Mouse (Mus musculus): ENCODE results near the gene Fgl2. TPM values are rescaled to one million over a fixed set of nuclear protein-coding genes. Genes with fewer than 3 reads are reported as not detected.

Gene Fgl2
- total RNA-seq, 2 experiments from 2014 or later: 1.6 to 1.7 TPM

DNA sequence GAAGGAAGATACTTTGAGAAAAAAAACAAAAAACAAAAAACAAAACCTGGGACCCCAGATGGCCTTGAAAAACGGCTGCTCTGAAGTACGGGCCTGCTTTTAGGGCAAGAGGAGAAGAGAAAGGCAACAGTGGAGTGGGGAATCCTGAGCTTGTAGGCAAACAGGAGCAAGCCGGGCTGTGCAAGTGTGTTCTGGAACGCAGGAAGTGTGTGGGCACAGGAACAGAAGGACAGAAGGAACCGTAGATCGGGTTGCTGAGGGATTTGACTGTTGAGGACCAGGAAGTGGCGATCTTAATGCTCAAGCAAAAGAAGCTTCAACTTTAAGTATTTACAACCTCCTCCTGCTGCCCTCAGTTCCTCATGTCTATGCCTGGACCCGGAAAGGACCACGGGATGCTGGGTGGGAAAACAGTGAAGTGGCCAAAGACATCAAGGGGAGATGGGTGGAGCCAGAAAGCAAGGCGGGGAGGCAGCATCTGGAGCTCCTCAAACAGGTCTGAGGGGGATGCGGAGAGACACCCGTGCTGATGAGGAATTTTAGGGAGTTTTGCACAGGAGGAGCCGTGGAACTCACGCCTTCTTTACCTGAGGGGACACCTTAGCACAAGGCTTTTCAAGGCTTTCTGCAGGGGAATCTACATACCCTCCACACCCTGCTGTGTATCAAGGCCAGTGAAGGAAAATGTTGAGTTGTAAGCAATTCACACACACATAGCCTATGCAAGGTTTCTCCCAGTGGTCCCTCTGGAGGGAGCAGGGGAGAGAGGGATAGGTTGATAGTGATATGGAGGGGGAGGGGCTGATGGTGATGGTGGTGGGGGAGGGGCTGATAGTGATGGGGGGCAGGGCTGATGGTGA, 11.2 kb downstream of the Fgl2 start:
- peak in 1 of 2 experiments; percentile 8 for DNase-seq (ENCODE audit: low spot score in 2 of 2)

DNA sequence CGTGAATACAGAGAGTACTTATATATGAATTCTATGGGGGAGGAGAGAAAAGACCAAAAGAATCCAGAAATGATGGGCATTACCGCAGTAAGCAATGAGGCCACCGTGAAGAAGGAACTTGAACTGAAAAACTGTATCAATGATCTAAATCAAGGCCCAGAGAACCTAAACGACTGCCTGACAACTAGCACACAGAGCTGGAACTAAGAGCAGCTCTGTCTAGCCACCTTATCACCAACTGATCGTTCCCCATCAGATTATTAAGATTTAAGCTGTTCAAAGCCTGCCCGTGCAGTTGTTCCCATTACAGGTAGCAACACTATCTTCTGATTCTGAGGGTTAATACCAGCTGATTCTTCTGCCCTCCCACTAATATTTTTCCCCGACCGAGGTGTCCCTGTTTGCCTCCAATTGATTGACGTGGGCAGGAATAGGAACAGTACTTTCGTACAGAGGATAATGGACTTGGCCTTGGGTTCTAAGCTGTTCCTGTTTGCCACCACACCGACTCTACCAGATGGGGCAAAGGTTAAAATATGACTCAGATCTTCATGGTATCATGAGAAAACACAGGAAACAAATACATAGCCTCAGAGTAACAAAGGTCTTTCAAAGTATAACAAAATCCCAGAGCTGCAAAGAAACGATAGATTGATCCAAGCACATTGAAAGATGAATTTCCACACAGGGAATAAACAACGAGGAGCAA, 12.0 kb downstream of the Fgl2 start:
- no peak for DNase-seq (ENCODE audit: low spot score in 2 of 2)
- intact Hi-C loops (cut with DNase I): no loop called here

More for the DNA sequence above, 11.2 kb downstream of the Fgl2 start:
- intact Hi-C loops (cut with DNase I): no loop called here

DNA sequence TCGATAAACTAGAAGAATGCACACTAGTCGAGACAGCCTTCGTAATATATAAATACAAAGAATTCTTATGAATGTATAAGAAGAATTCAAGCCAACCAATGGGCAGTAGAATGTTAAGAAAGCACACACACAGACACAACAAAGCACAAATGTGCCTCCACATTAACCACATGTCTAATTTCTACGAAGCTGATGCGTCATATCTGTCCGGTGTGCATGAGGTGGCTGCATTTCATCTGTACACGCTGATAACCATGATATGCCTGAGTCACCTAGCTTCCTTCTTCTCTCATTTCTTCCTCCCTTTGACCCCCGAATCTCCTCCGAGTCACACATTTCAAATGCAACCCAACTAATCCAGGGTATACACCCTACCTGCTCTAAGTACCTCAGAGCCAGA, 12.5 kb downstream of the Fgl2 start:
- no peak for DNase-seq (ENCODE audit: low spot score in 2 of 2)
- intact Hi-C loops (cut with DNase I): no loop called here

DNA sequence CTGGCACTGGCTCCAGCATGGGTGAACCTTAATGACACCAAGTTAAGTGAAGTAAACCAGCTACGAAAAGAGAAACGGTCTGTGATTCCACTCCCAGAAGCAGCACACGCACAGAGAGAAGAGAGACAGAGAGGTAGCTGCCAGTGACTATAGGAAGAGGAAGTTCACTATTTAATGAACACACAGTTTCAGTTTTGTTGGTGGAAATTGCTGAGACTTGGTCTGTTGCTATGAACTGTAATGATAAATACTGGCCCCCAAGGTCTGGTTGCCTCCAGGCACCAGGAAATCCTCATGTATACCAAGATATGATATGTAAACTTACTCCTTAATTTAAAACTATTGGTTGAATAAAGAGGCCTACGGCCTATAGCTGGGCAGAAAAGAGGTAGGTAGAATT, 14.0 kb downstream of the Fgl2 start:
- intact Hi-C loops (cut with DNase I): no loop called here

DNA sequence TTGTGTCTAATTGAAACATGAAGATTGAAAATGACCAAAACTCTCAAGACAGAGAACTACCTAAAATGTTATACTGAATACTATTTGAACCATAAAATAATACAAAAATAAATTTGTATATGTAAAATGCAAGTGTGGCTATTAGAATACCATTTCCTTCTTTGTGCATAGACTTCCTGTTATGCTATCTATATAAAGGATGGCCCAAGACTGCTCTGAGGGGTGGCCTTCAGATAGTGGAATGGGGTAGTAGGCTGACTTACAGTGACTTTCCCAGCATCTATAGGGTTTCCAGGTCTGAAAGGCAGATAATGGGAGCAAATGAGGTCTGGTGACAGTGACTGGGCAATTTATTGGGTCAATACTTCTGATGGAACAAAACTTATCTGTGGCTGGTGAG, 14.9 kb downstream of the Fgl2 start:
- intact Hi-C loops (cut with DNase I): no loop called here
- no peak for DNase-seq (ENCODE audit: low spot score in 2 of 2)

More for the DNA sequence above, 14.0 kb downstream of the Fgl2 start:
- no peak for DNase-seq (ENCODE audit: low spot score in 2 of 2)

DNA sequence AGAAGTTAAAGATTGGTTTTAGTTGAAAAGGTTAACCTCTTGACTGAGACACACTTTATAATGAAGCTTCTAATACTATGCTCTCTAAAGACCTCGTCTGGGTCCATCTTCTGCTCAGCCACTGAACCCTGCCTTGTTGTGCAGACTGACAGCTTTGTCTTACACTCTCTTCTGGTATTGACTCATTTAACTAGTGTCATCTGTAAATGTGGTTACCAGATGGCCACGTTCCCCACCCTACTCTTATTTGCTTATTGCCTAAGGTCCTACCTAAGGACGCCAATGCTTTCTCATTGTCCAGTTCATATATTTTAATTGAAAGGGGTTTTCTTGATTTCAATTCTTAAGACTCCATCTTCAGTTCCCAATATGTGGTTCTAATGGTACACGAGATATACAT, 16.4 kb downstream of the Fgl2 start:
- intact Hi-C loops (cut with DNase I): no loop called here
- no peak for DNase-seq (ENCODE audit: low spot score in 2 of 2)

DNA sequence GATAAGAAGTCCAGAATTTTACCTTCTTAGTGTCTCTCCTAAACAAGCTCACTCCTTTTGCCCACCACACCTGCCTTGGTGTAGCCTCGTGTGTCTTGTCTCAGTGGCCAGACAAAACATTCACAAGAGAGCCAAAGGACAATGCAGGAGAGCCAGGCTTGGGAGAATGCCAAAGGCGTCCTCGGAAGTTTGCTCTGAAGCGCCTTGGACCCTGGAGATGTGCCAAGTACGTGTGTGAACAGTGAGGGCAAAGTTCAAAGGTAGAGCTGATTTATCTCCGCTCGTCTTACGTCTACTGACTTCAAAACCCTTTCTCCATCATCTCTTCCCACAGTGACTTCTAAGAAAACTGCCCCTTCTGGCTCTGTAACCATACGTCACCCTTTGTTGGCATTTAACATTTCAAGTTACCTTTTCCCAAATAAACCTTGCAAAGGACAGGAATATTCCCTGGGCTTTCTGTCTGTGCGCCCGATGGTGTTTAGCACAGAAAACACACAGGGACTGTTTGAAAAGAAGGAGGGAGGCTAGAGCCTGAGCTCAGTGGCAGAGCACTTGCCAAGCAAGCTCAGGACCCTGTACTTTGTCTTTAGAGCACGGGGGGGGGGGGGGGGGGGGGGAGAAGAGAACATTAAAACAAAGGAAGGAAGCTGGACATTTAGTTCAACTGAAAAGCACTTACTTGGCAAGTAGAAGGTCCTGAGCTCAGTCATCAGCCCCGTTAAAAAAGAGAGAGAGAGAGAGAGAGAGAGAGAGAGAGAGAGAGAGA, 19.4 kb downstream of the Fgl2 start:
- no peak for DNase-seq (ENCODE audit: low spot score in 2 of 2)
- intact Hi-C loops (cut with DNase I): no loop called here

DNA sequence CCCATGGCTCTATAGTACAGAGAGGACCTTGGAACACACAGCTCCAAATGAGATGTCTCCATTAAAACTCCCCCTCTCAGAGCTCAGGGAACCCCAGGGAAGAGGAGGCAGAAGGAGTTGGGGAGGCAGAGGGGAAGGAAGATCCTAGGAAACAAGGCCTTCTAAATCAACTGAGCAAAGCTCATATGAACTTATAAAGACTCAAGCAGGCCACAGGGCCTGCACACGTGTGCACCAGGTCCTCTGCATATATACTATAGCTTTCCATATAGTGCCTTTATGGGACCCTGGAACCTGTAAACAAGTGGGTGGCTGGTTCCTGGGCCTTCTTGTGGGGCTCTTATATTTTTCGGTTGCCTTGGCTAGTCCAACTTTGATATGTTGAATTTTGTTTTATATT, 22.1 kb downstream of the Fgl2 start:
- intact Hi-C loops (cut with DNase I): no loop called here
- no peak for DNase-seq (ENCODE audit: low spot score in 2 of 2)

DNA sequence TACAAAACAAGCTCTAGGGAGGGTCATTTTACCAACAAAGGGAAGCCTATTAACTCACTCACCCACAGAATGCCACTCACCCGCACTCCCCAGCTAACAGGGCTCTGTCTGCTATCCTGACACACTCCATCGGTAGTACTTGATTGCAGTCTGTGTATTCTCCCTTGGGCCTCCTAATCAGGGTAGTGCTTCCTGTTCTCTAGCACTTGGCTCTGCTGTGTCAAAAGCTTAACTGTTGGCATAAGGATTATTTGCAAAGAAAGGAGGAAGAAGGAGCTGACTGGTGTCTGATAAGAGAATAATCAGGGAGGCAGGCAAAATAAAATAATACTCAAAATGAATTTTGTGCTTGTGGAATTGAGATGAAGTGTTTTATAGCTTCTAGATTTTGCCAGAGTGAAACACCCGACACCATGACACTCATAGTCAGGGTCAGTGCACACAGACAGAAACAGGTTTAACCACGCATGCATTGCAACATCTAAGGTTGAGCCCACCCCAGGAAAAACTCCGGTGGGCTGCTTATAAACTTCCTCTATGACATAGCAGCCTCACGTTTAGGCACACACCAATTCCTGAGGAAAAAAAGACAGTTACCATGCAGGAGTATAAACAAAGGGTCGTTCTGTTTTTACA, 22.9 kb downstream of the Fgl2 start:
- intact Hi-C loops (cut with DNase I): no loop called here
- no peak for DNase-seq (ENCODE audit: low spot score in 2 of 2)

DNA sequence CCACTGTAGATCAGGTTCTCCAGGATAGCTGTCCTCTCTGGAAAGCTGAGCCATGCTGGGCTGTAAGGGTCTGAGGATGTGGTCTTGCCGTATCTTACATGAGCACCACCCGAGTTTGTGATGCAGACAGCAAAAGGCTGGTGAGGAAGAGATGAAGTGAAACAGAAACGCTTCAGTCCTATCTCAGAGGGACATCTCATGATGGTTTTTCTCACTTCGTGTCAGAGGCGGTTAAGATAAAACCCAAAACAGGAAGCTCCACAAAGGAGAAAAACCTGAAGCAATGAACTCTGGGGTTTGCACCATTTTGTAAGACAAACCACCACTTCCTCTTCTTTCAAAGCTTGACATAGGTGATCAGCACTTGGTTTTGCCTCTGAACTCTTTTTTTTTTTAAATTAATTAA, 38.8 kb downstream of the Fgl2 start:
- no peak for DNase-seq (ENCODE audit: low spot score in 2 of 2)

DNA sequence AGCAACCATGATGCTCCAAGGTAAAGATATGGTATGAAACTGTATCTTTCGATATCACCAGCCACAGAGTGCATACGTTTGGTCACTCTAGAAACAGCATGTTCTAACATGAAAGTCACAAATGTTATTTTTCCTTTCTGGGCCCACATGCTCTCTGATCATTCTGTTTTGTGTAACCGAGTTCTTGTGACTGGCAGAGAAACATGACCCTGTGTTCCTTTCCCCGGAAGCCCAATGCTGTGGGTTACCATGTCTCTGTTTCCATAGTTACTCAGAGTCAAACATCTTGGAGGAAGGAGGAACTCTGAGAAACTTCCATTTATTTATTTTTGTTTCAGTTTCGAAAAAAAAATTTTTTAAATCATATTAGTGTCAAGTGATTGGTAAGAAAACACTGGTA, 39.6 kb downstream of the Fgl2 start:
- intact Hi-C loops (cut with DNase I): no loop called here
- DNase-seq (ENCODE audit: low spot score in 2 of 2): no peak

More for the DNA sequence above, 38.8 kb downstream of the Fgl2 start:
- intact Hi-C loops (cut with DNase I): no loop called here

DNA sequence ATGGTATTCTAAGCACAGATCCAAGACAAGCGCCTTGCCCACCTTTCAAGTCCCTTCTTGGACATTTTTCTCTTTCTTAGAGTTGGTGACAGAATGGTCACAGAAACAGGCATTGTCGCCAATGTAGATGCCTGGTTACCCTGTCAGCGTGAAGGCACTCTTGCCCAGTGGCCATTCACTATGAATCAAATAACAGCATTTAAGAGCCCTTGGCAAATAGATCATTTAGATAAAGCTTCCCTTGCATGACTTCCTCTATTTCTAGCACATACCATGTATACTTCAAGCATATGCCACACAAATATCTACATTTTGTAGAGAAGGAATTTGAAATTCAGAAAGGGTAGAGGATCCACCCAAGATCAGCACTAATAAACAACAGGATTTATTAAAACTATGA, 40.9 kb downstream of the Fgl2 start:
- intact Hi-C loops (cut with DNase I): no loop called here
- no peak for DNase-seq (ENCODE audit: low spot score in 2 of 2)

DNA sequence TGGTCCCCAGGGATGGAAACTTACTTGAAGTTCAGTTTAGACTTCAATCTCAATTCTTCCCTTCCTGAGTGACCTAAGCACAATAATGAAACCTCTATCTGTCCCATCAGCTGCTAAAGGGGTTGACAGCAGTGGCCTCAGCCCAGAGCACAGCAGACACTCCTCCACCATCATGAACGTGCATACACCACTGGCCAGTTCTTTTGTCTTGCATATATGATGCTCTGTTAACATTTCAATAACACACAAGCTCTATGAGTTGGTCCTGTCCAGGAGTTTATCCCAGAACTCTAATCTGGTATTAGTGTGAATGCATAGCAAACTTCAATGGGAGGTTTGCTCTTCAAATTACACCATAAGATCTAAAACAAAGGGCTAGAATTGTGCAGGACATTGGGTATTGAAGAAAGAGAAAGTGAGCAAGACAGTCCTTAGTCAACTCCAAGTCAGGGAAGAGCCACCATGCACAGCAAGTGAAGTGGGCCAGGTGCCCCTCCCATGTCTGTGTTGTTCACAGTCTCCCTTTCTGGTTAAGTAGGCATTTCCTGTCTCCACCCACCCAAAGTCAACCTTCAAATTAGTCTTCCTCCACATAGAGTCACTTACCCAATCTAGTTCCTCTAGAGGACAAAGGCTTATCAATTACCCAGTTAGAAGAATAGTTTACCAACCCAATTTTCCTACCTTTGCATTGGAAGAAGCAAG, 41.8 kb downstream of the Fgl2 start:
- DNase-seq (ENCODE audit: low spot score in 2 of 2): no peak
- intact Hi-C loops (cut with DNase I): no loop called here

DNA sequence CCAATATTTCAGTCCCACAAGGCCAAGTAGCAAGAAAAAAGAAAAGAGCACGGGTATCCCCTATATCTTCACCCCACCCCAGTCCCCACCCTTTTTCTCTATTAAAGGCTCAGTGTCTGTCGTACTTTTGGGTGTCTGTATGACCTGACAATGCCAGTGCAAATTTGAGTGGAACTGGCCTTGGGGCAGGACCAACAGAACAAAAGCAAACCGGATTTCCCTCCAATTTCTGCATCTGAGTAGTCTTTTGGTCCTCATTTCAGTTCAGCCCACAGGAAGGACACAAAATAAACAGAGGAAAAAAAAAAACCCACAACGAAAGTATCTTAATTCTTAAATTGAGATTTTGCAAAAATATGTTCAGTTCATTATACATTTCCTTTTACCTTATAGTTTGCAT, 46.2 kb downstream of the Fgl2 start:
- intact Hi-C loops (cut with DNase I): no loop called here
- DNase-seq (ENCODE audit: low spot score in 2 of 2): no peak

DNA sequence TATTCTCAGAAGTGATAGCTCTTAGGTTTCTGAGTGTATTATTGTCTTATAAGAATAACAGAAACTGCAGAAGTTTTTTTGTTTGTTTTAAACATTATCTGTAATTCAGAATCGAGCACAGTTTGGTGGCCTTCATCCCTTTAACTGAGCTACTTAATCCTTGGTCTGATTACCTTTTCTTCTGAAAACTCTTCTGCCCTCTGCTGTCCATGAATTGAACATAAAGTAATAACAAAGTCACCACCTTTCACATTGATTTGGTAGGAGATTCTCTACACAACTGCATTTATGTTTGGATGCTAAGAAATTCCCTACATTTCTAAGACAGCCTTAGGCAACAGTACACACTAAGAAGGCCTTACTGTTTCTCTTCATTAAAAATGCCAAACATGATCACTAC, 48.2 kb downstream of the Fgl2 start:
- DNase-seq (ENCODE audit: low spot score in 2 of 2): peak in 1 of 2 experiments; percentile 23
- intact Hi-C loops (cut with DNase I): loop anchor here (1.0 to 10.0 kb wide), 2 partner anchors 155 to 366 kb away; partner anchors contain the start of gene Ptpn12

DNA sequence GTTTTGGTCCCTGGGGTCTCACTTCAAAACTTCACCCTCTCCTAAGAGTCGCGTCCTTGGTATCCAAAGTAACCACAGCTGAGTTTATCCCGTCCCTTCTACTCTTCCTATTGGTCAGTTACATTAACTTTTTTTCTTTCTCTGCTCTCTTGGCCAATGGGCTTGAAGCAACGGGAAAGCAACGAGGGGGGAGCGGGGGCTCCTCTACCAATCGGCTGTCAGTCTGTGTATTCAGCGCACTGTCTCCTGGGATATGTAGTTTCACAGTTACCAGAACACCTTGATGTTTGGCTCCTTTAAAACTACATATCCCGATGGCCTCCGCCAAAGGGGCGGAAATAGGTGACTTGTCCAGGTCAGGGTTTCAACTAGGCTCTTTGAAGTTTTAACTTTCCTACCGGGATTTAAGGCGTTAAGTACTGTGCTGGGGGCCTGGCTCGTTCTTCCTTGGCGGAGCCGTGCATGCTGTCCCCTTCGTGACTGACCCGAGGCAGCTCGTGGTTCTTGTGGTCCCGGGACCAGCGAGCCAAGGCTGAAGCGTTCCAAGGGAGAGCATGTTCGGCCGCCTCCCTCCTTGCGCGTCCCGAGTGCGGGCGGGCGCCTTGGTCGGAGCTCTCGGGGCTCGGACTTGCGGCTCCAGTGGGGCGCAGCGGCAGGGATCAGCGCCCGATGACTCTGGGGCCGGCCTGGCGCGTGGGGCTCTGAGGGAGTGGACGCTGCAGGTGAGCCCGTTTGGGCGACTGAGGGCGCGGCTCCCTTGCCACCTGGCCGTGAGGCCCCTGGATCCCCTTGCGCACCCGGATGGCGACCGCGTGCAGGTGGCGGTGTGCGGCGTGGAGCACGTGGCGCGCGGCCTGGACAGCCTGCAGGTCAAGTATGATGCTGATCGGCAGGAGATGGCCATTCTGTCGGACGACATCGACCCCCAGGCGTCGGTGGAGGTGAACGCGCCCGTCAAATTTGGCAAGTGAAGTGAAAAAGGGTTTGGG, 52.5 kb downstream of the Fgl2 start, which contains the start of the genes Ccdc146 and Fam185a:
Ccdc146 (minus strand) TSS at position 64 of the 989 bp plus-strand sequence.
Fam185a (plus strand) TSS at position 345 of the 989 bp plus-strand sequence.
- peak; percentile 94 to 99 for DNase-seq (ENCODE audit: low spot score in 2 of 2)
- intact Hi-C loops (cut with DNase I): loop anchor here (2.0 to 10.0 kb wide), 2 partner anchors 96 to 370 kb away; partner anchors contain the start of gene Ptpn12

DNA sequence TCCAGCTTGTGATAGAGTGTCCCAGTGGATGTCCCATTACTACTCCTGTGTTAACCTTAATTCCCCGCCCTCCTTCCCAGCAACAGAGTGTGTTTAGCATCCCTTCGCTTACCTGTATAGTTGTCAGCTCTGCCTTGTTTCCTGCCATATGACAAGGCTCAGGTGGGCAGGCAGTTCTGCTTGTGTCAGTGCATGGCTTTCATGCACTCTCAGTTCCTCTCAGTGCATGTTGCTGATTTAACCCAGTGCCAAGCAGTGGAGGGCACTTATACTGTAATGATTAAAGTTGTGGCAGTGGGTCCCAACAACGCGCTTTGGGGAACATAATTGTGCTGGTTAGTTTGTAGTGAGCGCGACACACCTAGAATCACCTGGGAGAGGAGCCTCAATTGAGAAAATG, 54.2 kb downstream of the Fgl2 start:
- intact Hi-C loops (cut with DNase I): loop anchor here (10.0 kb wide), 1 partner anchor 372 kb away; the partner anchor contains the start of gene Ptpn12
- DNase-seq (ENCODE audit: low spot score in 2 of 2): no peak

Measured in left cerebral cortex, postnatal 25 days (tissue).